Mouse (Mus musculus) heart, adult 2 months (tissue): ENCODE results near the gene Itgb3.

ENCODE experiments used
- CTCF ChIP-seq: fragments of 200-600 bp; IDR thresholded peaks from 2 replicates; pipeline ENCODE4 v1.8.1; 2022; ENCODE audit warnings: antibody characterized with exemption, mild to moderate bottlenecking, moderate library complexity
- EP300 ChIP-seq: fragments of 200-500 bp; IDR thresholded peaks from 2 replicates; pipeline ENCODE4 v1.6.1; 2011; ENCODE audit warnings: low read depth, low read length, control low read depth; ENCODE audit not compliant: insufficient read depth
- POLR2A ChIP-seq: fragments of 200-500 bp; IDR thresholded peaks from 2 replicates; pipeline ENCODE4 v1.6.1; 2011; ENCODE audit warnings: mild to moderate bottlenecking, low read depth, low read length, control low read depth; ENCODE audit not compliant: insufficient read depth

DNA sequence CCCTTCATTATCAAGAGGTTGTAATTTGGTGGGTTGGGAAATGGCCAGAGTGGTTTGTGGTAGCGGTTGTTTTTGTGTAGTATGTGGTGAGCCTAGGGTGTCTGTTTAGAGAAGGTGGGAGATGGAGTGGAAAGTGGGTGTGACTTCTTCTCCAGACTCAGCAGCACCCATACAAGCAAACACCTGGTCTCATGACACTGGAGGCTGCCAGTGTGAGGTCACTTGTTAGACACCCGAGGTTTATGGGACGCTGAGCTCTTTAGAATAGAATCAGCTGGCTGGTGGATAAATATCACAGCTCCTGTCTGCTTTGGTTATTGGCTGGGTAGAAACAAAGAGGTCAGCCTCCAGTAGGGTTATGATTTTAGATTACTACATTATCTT lies 56.1 kb downstream of the Itgb3 start:
- no peak for TF ChIP-seq CTCF
- no peak for TF ChIP-seq POLR2A
- no peak for TF ChIP-seq EP300
